Mouse (Mus musculus): ENCODE results near the gene Etv3.
A peak's percentile ranks its signal among the peaks of the same experiment; 100 is the strongest.

Gene Etv3

GRCm38 (mm10) chr3:87556668-87557278, 31.6 kb downstream of the Etv3 start:
- DNase-seq (ENCODE audit: low read depth, low spot score) = no peak

DNA sequence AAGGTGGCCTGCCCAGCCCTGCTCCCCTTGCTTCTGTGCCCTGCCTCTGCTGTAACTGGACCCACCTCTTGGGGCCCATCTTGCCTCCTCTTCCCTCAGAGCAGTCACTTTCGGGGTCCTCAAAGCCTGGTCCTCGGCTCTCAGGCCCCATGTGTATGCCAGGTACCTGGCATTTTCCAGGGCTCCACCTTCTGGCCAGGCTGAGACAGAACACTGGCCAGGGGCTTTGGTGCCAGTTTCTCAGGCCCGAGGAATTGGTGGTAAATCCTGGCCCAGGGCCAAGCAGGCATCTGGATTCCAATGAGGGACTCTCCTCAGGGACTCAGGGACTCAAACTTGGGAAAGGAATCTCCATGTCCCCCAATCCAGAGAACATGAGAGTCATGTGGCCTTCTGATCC, 34.9 kb downstream of the Etv3 start:
- no peak for DNase-seq (ENCODE audit: low read depth, low spot score)

DNA sequence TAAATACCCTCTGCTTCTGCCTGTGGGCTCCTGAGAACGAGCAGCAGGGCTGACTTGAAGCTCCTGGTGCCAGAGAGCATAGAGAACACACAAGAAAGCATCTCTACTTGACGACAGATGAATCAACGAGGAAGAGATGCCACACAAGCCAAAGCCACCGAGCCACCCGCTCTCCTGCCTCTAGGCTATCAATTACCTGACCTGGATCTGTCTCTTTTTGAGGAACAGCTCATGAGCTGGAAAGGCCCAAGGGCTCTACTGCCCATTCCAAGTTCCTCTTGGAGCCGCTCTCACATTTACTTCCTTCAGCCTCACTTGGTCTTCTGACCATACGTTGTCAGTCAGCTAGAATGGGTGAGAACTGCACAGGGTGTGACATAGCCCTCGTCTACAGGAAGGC, 36.2 kb downstream of the Etv3 start:
- DNase-seq (ENCODE audit: low read depth, low spot score) = no peak

- peak; percentile 87 for DNase-seq (ENCODE audit: low read depth, low spot score)
Measured at GRCm38 (mm10) chr3:87562370-87562769, 37.2 kb downstream of the Etv3 start.

- peak; percentile 82 for DNase-seq (ENCODE audit: low read depth, low spot score)
Measured at GRCm38 (mm10) chr3:87563466-87563865, 38.3 kb downstream of the Etv3 start.

GRCm38 (mm10) chr3:87565623-87566022, 40.4 kb downstream of the Etv3 start:
- no peak for DNase-seq (ENCODE audit: low read depth, low spot score)

DNA sequence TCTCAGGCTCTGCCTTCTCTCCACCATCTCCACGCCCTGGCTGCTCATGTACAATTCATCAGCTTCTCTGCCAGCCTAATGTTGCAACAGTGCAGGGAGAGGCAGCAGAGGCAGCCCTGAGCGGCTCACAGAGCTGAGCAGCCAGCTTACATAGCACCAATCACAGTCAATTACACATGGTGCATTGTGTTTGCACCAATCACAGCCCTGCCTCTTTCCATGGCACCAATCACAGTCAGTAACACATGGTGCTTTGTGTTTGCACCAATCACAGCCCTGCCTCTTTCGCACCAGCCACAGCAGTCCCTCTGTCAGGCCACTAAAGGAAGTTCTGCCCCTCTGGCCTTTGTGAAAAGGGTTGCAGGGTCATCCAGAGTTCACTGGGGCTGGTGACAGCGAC, 40.9 kb downstream of the Etv3 start:
- DNase-seq (ENCODE audit: low read depth, low spot score) = peak; percentile 98

- DNase-seq (ENCODE audit: low read depth, low spot score) = no peak
Measured at GRCm38 (mm10) chr3:87567497-87567896, 42.3 kb downstream of the Etv3 start.

- DNase-seq (ENCODE audit: low read depth, low spot score) = no peak
Measured at GRCm38 (mm10) chr3:87568681-87569080, 43.5 kb downstream of the Etv3 start.

- DNase-seq (ENCODE audit: low read depth, low spot score) = peak; percentile 70
Measured at GRCm38 (mm10) chr3:87575766-87576165, 50.6 kb downstream of the Etv3 start.

- DNase-seq (ENCODE audit: low read depth, low spot score) = no peak
Measured at GRCm38 (mm10) chr3:87582259-87582658, 57.1 kb downstream of the Etv3 start.

All from R1 (cell line).